Mouse (Mus musculus) limb, embryonic 15.5 days (tissue): ENCODE results near the gene Akr1b10. TPM values are rescaled to one million over a fixed set of nuclear protein-coding genes. Genes with fewer than 3 reads are reported as not detected.
"Not testable (repeated sequence)": the region's sequence is repeated elsewhere in the genome, so short reads cannot be mapped to it uniquely, and the experiment has no call there.

Source experiments
- ATAC-seq: fragments of 200-750 bp; cut with Nextera tagmentation; 2 replicates; pipeline ENCODE4 v1.8.0; 2017; ENCODE audit warnings: low read depth, moderate TSS enrichment; ENCODE audit not compliant: insufficient number of reproducible peaks, low FRiP score, low TSS enrichment
- H3K27ac ChIP-seq: fragments of 300-500 bp; sonication (generic); 2 replicates; pipeline ENCODE4 v1.5.1; 2015; ENCODE audit warnings: moderate library complexity, mild to moderate bottlenecking, inconsistent platforms
- H3K27me3 ChIP-seq: fragments of 300-500 bp; sonication (generic); 2 replicates; pipeline ENCODE4 v1.6.1; 2015; ENCODE audit warnings: inconsistent platforms
- H3K36me3 ChIP-seq: fragments of 300-500 bp; sonication (generic); 2 replicates; pipeline ENCODE4 v1.6.1; 2015; ENCODE audit warnings: inconsistent platforms
- H3K4me1 ChIP-seq: fragments of 300-500 bp; sonication (generic); 2 replicates; pipeline ENCODE4 v1.6.1; 2015; ENCODE audit warnings: inconsistent platforms
- H3K4me2 ChIP-seq: fragments of 300-500 bp; sonication (generic); 2 replicates; pipeline ENCODE4 v1.6.1; 2015; ENCODE audit warnings: mild to moderate bottlenecking, inconsistent platforms
- H3K4me3 ChIP-seq: fragments of 300-500 bp; sonication (generic); 2 replicates; pipeline ENCODE4 v1.5.1; 2015; ENCODE audit warnings: mild to moderate bottlenecking, inconsistent platforms
- H3K9ac ChIP-seq: fragments of 300-500 bp; sonication (generic); 2 replicates; pipeline ENCODE4 v1.6.1; 2015; ENCODE audit warnings: inconsistent platforms
- H3K9me3 ChIP-seq: fragments of 300-500 bp; sonication (generic); 2 replicates; pipeline ENCODE4 v1.6.1; 2016; ENCODE audit warnings: inconsistent platforms
- WGBS: fragments of 180-500 bp; shearing (Covaris S2); methylation state at CpG from one replicate; pipeline ENCODE4 v1.1.7; 2015; 5-methylcytosine and 5-hydroxymethylcytosine counted together
- polyA plus RNA-seq: library from polyadenylated mRNA; unstranded; fragments of >200 nt; fragmentation: Nextera tagmentation; extraction: Ambion mirVana; gene quantifications from 2 replicates; pipeline ENCODE4 v1.2.1, GENCODE M21; 2015

Gene Akr1b10
- polyA plus RNA-seq, 1 experiment from 2014 or later = 10.0 TPM

DNA sequence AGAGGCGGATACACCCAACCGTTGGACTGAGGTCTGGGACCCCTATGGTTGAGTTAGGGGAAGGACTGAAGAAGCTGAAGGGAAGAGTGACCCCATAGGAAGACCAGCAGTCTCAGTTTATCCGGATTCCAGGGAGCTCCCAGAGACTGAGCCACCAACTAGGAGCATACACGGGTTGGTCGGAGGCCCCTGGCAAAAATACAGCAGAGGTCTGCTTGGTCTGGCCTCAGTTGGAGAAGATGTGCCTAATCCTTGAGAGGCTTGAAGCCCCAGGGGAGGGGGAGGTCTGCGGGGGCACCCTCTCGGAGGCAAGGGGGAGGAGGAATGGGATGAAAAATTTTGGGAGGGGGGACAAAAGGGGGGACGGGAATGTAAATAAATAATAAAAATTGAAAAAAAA is 617 bp upstream of the Akr1b10 start:
- Histone ChIP-seq H3K27me3 (no peaks in the 10 kb centered on the region), H3K4me2 (no peak overlapping the region), H3K4me3 (no peak overlapping the region), H3K9ac (no peak overlapping the region), H3K36me3 (no peaks in the 10 kb centered on the region), H3K27ac (no peak overlapping the region), H3K4me1 (peaks cover 15% of the 10 kb centered on the region), H3K9me3 (no peaks in the 10 kb centered on the region)
- WGBS = 47% methylated on average over 8 of the region's 8 CpGs
- ATAC-seq = no peak

DNA sequence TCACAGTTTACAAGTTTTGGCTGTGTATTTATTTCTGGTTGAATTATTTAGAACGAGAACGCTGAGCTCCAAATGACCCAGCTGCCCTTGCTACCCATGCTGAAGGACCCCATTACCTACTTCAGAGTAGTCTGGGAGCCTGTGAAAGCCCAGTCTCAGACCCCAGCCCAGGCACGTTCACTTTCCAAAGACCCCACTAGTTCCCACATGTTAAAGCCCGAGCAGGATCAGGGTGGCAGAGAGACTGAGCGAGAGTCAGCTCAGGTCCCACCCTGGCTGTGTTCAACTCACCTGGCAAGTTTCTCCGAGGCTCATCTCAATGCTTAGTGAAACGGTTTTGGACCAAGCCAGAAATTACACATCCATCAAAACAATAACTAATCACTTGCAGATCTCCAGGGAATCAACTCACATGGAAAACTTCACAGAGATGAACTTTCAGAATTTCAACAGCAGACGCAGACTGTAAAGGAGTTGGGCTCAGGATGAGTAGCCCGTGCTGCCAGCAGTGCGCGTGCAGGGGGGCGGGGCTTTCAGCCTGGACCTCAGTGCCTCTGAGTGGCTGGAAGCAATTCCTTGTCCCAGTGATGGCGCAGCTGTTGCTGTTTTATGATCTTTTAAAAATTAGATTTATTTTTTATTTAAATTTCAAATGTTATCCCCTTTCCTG is 818 bp downstream of the Akr1b10 start:
- Histone ChIP-seq H3K4me3 (peak overlapping the region; percentile 39), H3K4me2 (peak overlapping the region; percentile 70), H3K27me3 (no peaks in the 10 kb centered on the region), H3K9me3 (no peaks in the 10 kb centered on the region), H3K27ac (0 out of 2 replicates have a peak overlapping the region, but pooled peaks have one; percentile 3), H3K36me3 (no peaks in the 10 kb centered on the region), H3K9ac (no peak overlapping the region), H3K4me1 (peaks cover 15% of the 10 kb centered on the region)
- WGBS = 4% methylated on average over 13 of the region's 13 CpGs
- 0 out of 2 replicates have a peak, but pooled peaks have one; percentile 67 for ATAC-seq

DNA sequence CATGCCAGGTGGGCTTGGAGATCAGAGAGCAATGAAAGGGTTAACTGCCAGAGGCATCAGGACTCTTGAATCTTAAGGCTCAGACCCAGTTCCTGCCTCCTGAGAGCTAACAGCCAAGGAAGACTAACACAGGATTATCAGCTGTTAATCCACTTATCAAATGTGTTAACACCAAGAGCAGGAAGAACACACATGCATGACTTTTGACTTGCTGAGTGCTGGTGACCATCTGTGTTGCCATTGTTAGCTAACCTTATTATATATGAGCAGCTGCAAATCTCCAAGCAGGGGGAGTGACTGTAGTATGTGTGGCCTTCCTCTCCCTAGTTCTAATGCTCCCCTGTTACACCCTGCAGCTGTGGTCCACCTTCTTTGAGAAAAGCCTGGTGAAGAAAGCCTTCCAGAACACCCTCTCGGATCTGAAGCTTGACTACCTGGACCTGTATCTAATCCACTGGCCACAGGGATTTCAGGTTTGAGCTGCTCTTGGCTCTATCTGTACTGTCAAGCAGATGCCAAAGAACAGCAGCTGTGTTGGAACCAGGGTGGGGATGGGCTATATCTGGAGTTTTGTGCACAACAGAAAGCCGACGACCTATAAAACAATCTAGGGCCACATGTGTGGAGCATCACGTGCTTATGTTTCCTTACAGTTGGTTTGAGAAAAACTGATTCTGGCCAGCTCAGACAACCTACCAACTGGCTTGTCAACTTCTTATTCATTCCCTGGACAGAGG is 4.6 kb downstream of the Akr1b10 start:
- H3K4me3 ChIP-seq = no peak overlapping the region
- WGBS = 72% methylated on average over 4 of the region's 4 CpGs
- no peaks in the 10 kb centered on the region for H3K36me3 ChIP-seq
- no peak overlapping the region for H3K27ac ChIP-seq
- ATAC-seq = no peak
- no peaks in the 10 kb centered on the region for H3K27me3 ChIP-seq
- peaks cover 15% of the 10 kb centered on the region for H3K4me1 ChIP-seq
- H3K9me3 ChIP-seq = no peaks in the 10 kb centered on the region
- no peak overlapping the region for H3K4me2 ChIP-seq
- no peak overlapping the region for H3K9ac ChIP-seq

DNA sequence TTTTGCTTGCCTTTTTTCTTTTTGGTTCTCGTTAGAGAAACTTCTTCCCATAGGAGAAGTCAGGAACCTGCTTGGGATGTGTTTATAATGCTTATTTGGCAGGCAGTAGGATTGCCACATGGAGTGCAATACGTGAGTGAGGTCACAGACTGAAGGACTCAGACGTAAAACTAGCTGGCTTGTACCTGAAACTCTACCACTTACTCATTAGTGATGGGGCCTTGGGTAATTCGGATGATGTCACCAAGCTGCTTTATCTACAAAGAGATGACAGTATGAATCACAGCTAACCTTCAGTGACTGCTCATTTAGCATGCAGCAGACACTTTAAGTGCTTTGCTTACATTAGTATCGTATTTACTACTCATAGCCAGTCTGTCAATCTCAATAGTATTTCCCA is 11.9 kb downstream of the Akr1b10 start:
- no peak for ATAC-seq
- Histone ChIP-seq H3K9ac (no peak overlapping the region), H3K4me2 (no peak overlapping the region), H3K4me1 (no peaks in the 10 kb centered on the region), H3K27ac (no peak overlapping the region), H3K4me3 (no peak overlapping the region), H3K9me3 (no peaks in the 10 kb centered on the region), H3K36me3 (no peaks in the 10 kb centered on the region), H3K27me3 (no peaks in the 10 kb centered on the region)
- WGBS = 62% methylated on average over 5 of the region's 5 CpGs

DNA sequence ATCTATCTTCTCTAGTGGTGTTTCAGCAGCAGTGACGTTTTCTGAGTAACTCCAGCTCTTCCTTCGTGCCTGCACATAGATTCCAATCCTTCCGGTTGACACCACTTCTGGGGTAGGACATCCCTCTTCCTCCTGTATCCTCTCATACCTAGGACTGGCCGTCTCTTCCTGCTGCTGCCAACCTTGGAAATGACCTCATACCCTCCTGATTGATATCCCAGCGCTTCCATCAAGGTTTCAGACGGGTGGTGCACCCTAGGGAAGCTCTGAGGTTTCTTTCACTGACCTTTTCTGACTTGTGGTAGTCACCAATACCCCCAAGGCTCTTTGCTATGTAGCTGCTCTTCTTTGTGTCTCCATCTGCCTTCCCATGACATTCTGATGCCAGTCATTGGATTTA is 14.4 kb downstream of the Akr1b10 start:
- 91% methylated on average over 6 of the region's 6 CpGs for WGBS
- H3K4me2 ChIP-seq = no peak overlapping the region

DNA sequence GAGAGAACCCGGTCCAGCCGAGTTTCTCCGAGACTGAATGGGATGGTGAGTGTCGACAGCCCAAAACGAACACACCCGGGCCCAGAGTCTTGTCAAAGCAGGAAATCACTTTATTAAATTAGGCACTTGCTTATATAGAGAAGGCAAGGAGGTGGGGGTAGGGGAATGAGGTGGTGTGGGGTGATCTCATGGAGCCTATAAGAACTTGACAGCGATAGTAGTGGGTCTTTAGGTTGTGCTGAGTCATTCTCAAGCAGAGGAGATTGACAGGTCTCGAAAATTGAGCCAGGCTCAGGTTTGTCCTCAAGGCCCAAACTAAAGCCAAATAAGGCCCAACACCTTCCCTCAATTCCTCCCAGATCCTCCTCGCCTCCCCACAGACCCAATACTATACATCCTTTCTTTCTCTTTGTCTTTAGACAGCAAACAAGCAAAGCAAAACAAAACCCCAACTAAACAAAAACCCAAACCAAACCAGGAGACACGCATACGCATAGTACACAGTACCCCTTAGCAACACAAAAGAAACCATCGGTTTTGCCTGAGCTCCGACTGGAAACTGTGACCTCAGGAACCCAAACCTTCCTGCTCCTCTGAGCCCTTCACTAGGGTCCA is 15.7 kb downstream of the Akr1b10 start:
- no peaks in the 10 kb centered on the region for H3K36me3 ChIP-seq
- H3K27ac ChIP-seq = no peak overlapping the region
- H3K9ac ChIP-seq = no peak overlapping the region
- no peaks in the 10 kb centered on the region for H3K27me3 ChIP-seq
- ATAC-seq = no peak
- 83% methylated on average over 13 of the region's 13 CpGs for WGBS
- no peaks in the 10 kb centered on the region for H3K9me3 ChIP-seq
- H3K4me3 ChIP-seq = no peak overlapping the region
- H3K4me1 ChIP-seq = no peaks in the 10 kb centered on the region
- no peak overlapping the region for H3K4me2 ChIP-seq

More for the DNA sequence above, 14.4 kb downstream of the Akr1b10 start:
- Histone ChIP-seq H3K36me3 (no peaks in the 10 kb centered on the region), H3K4me1 (no peaks in the 10 kb centered on the region), H3K9ac (no peak overlapping the region), H3K27me3 (no peaks in the 10 kb centered on the region), H3K27ac (no peak overlapping the region), H3K9me3 (no peaks in the 10 kb centered on the region), H3K4me3 (no peak overlapping the region)
- ATAC-seq = no peak

DNA sequence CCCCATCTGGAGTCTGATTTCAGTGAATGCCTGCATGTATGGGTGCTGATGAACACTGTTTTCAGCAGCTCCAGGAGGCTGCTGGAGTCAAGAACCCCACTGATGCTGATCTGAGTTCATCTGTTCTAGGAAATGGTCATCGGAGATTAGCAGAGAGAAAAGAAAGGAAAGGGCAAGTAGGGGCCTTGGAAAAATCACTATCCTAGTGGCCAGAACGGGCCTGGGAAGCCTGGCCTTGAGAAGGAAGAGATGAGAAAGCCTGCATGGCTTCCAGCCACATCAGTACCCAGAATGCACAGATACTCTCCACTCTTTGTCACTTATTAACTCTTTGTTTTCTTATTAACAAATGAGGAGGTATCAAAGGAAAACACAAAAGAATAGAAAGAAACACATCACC is 16.7 kb downstream of the Akr1b10 start:
- H3K27me3 ChIP-seq = no peaks in the 10 kb centered on the region
- no peak overlapping the region for H3K27ac ChIP-seq
- H3K4me3 ChIP-seq = no peak overlapping the region
- no peaks in the 10 kb centered on the region for H3K36me3 ChIP-seq
- no peaks in the 10 kb centered on the region for H3K9me3 ChIP-seq
- no peak for ATAC-seq
- 78% methylated on average over 2 of the region's 2 CpGs for whole genome bisulfite sequencing
- H3K4me2 ChIP-seq = no peak overlapping the region
- no peaks in the 10 kb centered on the region for H3K4me1 ChIP-seq
- H3K9ac ChIP-seq = no peak overlapping the region

DNA sequence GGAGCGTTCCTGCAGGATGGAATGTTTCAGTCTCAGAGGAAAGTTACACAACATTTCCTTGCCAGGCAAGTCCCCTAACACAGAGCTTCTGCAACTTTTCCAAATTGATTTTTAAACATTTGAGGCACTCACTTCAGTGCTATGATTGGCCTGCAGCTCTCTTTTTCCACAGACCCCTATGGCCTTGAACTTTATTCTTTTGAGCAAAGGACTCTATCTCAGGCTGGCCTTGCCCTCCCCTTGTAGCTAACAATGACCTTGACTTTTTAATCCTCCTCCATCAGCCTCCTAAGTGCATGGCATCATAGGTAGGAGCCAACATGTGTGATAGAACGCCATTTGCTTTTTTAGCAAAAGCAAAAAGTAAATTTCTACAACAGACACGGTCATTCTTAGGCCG is 22.7 kb downstream of the Akr1b10 start:
- 81% methylated on average over 4 of the region's 4 CpGs for WGBS
- Histone ChIP-seq H3K27me3 (no peaks in the 10 kb centered on the region), H3K36me3 (no peaks in the 10 kb centered on the region), H3K9ac (no peak overlapping the region), H3K9me3 (no peaks in the 10 kb centered on the region), H3K4me2 (no peak overlapping the region), H3K27ac (no peak overlapping the region; the same call in 1 of the 2 replicates), H3K4me3 (no peak overlapping the region), H3K4me1 (no peaks in the 10 kb centered on the region)
- ATAC-seq = no peak

DNA sequence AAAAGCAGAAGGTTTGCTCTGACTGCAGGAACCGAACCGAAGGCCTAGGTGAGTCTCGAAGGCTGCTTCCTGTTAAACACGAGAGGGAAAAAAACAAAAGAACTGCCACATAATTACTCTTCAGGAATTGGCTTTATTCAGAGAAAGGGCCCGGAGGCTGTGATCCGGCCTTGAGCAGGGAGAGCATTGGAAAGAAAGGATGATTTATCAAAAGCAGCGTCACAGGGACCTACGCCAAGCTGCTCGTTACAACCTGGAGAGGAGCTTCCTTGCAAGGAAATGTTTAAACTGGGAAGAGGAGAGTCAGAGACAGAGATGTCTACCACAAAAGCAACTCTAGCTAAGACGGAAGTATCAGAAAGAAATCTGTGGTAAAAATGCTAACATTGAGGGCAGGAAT is 23.4 kb downstream of the Akr1b10 start:
- no peaks in the 10 kb centered on the region for H3K36me3 ChIP-seq
- H3K9ac ChIP-seq = no peak overlapping the region
- 66% methylated on average over 10 of the region's 10 CpGs for WGBS
- peak overlapping the region; percentile 43; the same call in 1 of the 2 replicates for H3K27ac ChIP-seq
- H3K4me3 ChIP-seq = no peak overlapping the region
- no peak overlapping the region for H3K4me2 ChIP-seq
- H3K4me1 ChIP-seq = no peaks in the 10 kb centered on the region
- no peaks in the 10 kb centered on the region for H3K9me3 ChIP-seq
- no peak for ATAC-seq
- H3K27me3 ChIP-seq = no peaks in the 10 kb centered on the region

DNA sequence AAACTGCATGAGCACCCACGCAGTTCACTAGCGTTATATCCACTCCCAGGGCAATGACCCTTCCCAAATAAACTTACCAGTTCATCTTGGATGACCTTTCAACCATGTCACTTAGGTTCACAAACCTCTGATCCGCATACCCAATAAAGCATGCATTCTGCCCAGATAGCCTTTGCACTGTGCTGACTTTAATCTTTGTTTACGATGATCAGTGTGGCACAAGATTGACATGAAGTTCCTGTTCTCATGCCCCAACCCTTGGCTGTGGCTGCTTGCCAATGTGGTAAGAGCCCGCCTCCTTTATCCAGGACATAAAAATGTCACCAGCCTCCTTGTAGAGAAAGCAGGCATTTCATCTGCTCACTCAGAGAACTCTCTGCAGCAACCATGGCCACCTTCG is 28.0 kb downstream of the Akr1b10 start, which contains the start of gene Akr1b7:
Akr1b7 (plus strand) TSS at position 312 of the 400 bp plus-strand sequence.
- Histone ChIP-seq H3K4me3 (no peak within 1 kb of the TSS), H3K27ac (no peak within 1 kb of the TSS)

DNA sequence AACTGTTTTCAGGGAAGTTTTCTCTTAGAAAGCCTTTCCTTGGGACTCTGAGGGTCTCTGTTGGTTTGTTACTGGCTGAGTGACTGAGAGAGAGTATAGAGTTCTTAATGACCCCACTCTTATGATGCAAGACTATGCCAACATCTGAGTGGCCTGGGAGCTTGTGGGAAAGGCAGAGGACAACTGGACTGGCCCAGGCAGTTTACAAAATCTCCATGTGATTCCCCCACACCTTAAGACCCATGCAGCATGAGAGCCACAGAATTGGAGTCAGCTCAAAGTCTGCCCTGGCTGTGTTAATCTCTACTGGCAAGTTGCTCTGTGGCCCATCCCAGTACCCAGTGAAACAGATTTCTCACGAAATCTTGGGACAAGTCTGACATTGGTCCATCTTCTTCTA is 28.7 kb downstream of the Akr1b10 start:
- WGBS = 77% methylated on average over 1 of the region's 1 CpGs
- ATAC-seq = no peak

More for the DNA sequence above, 28.0 kb downstream of the Akr1b10 start, which contains the start of gene Akr1b7:
- Histone ChIP-seq H3K4me2 (no peak within 1 kb of the TSS), H3K4me1 (no peaks in the 10 kb centered on the region), H3K36me3 (no peaks in the 10 kb centered on the region), H3K9ac (no peak within 1 kb of the TSS), H3K27me3 (no peaks in the 10 kb centered on the region), H3K9me3 (no peaks in the 10 kb centered on the region)
- WGBS = 52% methylated on average over 6 of the region's 6 CpGs
- ATAC-seq = no peak

DNA sequence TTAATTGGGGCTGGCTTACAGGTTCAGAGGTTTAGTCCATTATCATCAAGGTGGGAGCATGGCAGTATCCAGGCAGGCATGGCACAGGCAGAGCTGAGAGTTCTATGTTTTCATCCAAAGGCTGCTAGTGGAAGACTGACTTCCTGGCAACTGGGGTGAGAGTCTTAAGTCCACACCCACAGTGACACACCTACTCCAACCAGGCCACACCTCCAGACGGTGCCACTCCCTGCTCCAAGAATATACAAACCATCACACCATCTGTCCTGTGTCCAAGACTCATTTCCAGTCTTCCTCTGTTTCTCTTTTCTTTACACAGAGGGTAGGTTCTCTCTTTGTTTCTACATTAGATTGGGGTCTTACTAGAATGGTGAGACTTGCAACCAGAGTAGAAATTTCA is 29.4 kb downstream of the Akr1b10 start:
- not testable (repeated sequence) for H3K27ac ChIP-seq, H3K9me3 ChIP-seq, H3K9ac ChIP-seq, H3K27me3 ChIP-seq, H3K4me3 ChIP-seq, ATAC-seq, H3K4me1 ChIP-seq, H3K4me2 ChIP-seq, H3K36me3 ChIP-seq
- WGBS = 52% methylated on average over 1 of the region's 1 CpGs

More for the DNA sequence above, 28.7 kb downstream of the Akr1b10 start:
- Histone ChIP-seq H3K9me3 (no peaks in the 10 kb centered on the region), H3K9ac (no peak overlapping the region), H3K27ac (no peak overlapping the region), H3K4me2 (no peak overlapping the region), H3K4me1 (no peaks in the 10 kb centered on the region), H3K36me3 (no peaks in the 10 kb centered on the region), H3K27me3 (no peaks in the 10 kb centered on the region), H3K4me3 (no peak overlapping the region)
